Mouse (Mus musculus) MN1 (cell line): ENCODE data around the gene Slc26a1.

Source experiments
- DNase-seq: peaks from one replicate; pipeline ENCODE4 v3.0.0-alpha.2; 2016; ENCODE audit warnings: low spot score

The Slc26a1 gene

DNA sequence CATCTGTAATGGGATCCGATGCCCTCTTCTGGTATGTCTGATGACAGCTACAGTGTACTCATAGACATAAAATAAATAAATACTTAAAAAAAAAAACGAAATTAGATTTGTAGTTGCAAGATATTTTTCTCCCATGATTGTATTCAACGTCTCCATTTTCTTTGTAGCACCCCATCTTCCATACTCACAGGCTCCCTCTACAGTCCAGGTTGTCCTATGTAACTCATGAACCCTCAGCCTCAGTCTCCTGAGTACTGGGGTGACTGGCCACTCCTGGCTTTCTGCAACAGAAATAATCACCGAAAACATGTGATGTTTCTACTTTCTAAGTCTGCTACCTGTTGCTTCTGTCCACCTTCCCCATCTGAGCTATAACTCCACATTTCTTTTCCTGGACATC lies 15.8 kb upstream of the Slc26a1 start:
- no peak for DNase-seq

DNA sequence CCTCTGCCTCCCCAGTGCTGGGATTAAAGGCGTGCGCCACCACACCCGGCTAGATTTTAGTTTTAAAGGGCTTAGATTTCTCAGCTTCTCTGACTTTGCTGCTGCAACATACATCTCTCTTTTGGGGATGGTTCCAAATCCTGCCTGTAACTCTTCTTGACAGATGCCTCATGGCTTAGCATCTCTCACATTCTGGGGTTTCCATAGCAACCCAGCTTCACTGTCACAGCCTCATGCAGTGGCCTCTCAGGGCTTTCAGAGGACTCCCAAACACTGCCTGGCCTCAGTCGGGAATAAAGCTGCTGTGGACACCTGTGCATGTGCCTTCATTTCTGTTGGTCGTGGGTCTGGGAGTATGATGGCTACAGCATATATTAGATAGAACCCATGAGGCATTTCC lies 13.7 kb upstream of the Slc26a1 start:
- no peak for DNase-seq

DNA sequence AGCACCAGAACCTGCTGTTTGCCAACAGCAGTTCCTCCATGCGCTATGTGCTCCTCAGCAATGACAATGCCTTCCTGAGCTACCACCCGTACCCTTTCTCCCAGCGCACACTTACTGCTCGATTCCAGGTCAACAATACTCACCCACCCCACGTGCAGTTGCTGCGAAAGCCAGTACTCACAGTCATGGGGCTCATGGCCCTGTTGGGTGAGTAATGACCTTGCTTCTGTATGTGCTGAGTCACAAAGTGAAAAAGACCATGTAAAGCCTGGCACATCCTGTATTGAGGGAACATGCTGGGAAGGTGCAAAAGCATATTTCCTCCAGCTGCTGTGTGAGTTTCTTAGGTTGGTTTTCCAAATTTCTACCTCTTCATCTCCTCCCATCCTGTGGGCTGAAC lies 5.5 kb upstream of the Slc26a1 start:
- no peak for DNase-seq

DNA sequence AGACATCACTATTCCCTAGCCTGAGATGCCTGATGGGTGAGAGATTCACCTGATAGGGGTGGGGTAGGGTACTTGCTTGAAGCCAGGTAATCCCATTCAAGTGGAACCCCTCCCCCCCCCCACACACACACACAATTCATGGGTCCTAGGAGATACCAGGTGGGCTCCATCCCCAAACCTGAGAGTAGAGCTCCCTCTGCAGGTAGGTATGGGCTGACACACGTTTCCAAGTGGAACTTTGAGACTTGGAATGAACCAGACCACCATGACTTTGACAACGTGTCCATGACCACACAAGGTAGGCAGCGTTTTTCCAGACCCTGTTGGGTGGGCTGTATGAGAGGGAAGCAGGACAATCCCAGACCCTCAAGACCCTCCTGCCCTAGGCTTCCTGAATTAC lies 4.5 kb upstream of the Slc26a1 start:
- DNase-seq = no peak

DNA sequence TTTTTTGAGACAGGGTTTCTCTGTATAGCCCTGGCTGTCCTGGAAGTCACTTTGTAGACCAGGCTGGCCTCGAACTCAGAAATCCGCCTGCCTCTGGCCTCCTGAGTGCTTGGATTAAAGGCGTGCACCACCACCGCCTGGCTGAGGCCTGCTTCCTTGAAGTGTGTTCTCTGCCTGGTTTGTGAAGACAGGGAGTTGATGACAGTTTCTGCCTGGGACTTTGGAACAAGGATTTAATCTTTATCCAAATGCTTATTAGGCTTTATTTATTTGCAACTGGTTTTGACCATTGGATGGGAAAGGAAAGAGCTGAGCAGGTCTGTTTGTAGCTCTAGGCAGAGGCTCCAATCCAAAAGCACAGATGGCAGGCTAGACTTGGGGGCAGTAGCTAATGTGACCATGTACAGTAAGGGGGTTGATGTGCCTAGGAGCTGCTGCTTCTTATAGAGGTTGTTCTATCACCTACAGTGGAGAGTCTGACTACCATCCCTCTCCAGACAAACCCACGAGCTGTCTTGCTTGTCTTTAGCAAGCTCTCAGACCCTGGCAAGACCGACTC lies 3.0 kb upstream of the Slc26a1 start:
- no peak for DNase-seq

DNA sequence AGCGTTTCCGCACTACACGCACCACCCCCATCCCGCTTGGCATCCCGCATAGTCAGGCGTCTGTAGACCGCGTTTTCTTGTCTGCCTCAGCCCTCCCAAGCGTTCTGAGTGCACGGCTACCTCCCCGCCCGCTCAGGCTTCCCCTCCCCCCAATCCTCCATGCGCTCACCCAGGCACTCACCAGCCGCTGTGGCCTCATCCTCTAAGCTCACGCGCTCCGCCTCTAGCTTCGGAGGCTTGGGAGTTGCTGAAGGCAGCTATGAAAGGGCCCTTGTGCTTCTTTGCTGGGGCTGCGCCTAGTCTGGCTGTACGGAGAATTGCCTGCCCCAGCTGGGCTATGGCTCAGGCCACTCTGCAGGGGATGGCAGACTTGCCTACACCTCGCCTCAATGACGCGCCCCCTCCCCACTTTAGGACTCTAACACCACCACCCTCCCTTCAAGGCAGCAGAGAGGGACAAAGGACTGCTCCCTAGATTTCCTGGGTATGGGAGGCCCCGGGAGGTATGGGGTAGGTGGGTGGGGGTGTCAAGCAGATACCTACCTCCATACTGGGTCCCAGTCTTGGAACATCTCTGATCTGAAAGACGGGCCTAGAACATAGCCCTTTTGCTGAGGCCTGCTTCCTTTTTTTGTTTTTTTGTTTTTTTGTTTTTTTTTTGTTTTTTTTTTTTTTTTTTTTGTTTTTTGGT lies 2.4 kb upstream of the Slc26a1 start:
- no peak for DNase-seq

DNA sequence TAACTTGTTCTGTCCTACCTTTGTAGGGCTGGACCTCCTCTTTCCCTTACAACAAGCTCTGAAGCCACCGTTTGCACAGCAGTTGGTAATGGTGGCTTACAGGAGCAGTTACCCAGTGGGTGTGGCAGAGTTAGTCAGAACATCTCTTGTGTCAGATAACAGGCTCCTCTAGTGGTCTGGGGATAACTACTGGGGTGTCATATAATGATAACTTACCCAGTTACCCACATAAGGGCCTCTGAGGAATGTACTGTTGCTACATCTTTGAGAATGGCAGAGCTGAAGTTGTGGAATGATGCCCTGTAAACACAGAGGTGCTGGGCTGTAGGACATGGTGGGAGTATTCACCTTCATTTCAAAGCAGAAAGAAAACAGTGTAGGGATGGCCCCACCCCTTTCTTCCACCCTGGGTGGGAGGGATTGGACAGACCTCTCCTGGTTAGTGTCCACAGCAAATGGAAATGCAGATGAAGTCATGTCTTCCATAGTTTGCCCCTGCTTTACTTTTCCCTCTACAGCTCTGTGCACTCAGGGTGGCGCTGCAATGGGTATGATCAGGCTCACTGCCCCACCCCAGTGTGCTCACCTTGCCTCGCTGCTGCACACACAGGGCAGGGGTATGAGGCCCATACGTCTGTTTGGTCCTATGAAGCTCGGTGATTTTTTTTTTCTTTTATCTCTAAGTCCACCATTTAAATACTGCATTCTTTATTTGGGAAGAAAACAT lies 1.6 kb upstream of the Slc26a1 start:
- DNase-seq = no peak

DNA sequence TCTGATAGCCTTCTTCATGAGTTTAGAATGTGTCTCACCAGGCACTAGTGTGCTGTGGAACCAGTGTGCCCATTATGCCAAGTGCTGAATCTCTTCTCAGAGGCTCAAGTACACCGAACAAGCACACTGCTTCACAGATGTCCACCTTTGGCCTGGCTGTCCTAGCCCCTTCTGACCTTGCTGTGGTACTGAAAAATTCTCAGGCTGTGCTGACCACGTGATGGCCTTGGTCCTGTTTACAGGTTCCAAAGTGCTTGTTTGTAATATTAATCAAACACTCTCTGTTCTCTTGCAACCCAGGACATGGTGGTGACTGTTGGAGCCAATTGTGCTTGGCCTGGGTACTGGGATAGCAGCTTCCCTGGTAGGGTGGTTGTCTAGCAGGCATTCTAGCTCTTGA lies 745 bp downstream of the Slc26a1 start:
- no peak for DNase-seq

DNA sequence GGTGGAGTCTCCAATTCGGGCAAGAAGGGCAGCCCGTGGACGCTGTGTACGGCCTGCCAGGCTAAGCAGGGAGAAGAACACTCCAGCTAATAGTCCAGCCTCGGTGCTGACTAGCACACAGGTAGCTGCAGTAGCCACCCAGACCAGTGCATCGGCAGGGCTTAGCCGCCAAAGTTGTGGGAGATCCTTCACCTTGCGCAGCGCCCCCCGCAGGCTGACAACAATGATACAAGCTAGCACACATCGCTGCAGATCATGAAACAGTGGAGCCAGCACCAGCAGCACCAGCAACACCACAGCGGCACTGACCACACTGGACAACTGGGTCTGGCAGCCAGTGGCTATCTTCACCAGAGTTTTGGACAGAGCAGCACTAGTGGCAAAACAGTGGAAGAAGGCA lies 3.6 kb downstream of the Slc26a1 start:
- no peak for DNase-seq

DNA sequence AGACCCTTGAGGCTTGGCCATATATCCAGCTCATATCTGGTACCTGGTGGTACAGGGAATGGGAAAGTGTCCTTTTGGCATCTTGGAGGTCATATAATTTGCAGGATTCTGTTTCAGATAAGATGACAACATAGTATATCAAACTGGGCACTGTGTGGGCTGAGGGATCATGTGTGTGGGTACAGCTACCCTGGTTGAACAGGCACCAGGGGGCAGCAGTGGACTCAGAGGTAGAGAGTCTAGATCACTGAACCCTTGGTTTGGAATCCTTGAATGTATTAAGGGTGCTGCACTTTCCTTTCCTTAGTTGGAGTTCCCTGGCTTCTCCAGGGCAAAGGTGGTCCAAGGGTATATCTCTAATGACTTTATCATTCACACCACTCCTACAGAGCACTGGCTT lies 4.6 kb downstream of the Slc26a1 start:
- DNase-seq = peak; percentile 52

DNA sequence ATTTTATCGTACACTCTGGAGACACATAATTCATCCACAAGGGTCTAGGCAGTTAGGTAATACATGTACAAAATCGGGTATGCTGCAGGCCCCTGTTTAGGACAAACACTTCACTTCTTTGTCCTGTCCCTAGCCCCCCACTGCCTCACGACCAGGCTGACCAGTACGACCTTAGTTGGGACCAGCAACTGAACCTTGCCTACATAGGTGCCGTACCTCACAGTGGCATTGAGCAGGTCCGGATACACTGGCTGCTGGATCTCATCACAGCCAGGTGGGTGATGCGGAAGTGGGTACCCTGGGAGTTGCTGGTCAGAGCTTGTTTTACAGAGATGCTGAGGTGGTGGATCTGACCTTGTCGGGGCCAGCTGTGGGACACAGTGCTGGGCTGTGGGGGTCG lies 5.4 kb downstream of the Slc26a1 start:
- DNase-seq = no peak

DNA sequence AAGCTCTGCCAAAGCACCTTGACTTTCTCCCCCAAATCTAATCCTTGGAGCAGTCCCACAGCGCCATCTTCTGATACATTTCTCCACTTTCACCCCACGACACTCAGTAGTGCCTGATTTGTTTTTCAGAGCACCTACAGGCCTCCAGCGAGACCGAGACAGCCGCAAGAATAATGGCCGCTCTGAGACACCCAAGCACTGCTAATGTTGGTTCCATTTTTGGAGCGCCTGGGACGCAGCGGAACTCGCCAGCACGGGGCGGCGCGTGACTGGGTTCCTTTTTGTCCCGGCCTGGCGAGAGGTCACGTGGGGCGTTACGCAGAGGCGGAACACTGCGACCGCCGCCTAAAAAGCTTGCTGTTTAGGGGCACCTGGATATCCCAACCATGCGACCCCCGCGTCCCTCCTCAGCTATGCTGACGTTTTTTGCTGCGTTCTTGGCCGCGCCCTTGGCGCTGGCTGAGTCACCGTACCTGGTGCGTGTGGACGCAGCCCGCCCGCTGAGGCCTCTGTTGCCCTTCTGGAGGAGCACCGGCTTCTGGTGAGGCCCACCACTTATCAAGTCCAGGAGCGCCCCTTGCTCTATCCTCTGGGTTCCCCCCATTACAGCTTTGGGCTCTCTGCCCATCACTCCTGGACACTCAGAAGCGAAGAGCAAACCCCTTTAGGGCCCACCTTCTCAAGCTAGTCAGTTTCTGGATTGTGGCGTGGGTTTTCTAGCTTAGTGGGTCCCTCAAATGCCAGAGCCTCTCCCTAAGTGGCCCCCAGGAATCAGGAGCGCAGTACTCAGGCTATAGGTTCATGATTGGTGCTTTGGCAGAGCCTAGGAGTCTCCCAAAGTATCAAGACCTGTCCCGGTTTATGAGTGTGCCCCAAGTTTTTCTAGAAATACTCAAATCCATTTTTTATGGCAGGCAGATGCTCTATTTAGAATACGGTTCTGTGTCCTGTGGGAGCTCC lies 6.1 kb downstream of the Slc26a1 start, which contains the start of gene Dgkq:
Gene Dgkq (minus strand): TSS at position 696 of the 960 bp plus-strand sequence.
- DNase-seq = peak; percentile 83

DNA sequence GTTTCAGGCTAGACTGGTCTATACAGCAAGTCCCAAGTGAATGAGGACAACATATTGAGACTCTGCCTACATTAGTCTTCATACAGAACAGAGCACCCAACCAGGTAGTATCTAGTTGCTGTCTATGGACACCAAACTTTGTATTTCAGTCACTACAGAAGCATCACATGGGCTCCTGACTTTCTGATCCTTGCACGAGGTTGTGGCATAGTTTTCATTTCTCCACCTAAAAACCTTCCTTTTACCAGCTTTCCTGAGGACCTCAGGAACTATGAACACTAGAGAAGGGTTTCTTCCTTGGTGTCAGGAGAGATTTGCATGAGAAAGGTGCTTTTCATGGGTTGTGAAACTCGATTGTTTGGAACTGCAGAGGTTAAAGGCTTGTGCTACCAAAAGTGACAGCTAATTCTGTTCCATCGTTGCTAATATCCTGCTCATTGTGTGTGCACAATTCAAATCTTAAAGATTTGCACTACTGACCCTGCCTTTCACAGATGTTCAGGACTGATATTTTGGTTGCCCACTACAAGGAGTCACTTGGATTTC lies 6.9 kb downstream of the Slc26a1 start:
- no peak for DNase-seq

DNA sequence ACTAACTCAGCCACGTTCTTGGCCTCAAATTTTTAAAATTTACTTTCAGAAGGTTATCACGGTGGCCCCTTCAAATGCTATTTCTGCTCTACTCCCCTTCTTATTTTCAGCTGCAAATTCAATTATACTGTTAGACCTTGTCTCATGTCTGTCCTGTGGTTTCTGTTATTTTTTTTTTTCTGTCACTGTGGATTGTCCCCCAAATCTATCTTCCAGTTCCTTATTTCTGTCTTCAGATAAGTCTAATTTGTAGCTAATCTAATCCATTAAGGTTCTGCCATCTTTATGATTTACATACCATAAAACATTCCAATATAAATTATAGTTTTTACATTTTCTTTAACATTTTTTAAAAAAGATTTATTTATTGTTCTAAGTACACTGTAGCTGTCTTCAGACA lies 8.0 kb downstream of the Slc26a1 start:
- DNase-seq = no peak

DNA sequence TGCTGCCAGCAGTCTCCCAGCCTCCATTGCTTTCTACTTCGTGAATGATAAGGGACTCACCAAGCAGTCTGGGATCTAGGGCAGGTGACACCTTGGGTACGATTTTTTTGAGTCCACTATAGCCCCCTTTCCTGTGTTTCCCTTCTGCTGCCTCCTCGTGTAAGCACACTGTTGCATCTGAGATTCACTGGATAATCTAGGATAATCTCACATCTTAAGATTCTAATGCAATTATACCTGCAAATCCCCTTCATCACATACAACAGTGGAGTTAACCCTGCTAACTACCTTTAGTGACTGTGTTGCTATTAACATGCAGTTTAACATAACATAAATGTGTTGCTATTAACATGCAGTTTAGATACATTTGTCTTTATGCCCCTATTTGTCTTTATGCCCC lies 10.3 kb downstream of the Slc26a1 start:
- no peak for DNase-seq

DNA sequence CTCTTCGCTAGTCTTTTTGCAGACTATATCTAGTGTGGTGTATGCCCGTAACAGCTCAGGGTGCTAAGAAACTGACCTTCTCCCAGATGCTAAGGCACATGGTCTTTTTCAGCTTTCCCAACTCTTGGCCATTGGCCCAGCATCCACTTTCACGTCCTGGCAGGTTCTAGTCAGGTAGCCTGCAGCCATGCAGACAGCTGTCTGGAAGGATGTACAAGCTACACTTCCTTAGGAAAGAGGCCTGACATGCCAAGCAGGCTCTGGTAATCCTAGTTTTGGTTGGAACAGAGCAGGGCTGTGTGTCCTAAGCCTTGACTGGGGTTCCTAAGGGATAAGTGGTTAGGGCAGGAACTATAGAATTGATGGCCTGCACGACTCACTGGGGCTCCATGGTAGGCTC lies 12.6 kb downstream of the Slc26a1 start:
- no peak for DNase-seq

DNA sequence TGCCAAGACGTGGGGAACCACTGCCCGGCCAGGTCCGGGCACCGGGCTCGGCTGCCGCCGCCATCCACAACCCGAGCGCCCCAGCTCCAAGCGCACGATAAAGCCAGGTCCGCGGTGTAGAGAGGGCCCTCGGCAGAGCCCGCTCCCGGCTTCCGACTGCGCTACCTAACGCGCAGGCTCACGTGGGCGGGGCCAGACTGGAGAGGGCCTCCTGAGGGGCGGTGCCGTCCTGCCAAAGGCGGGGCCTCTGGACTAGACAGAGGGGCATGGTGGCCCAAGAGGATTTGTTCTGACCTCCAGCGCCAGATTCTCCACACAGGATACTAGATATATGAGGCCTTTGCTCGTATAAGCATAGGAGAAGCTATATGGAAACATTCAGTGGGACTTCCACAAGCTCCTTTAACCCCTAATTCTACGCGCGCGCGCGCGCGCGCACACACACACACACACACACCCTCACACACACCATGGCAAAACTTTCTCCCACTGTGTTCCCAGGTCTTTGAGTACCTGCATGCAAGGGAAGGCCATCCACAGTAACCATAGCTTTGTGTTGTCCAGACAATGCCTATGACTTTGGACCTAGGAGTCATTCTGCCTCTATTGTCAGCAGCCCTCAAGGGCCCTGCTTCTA lies 14.6 kb downstream of the Slc26a1 start:
- peak; percentile 80 for DNase-seq

DNA sequence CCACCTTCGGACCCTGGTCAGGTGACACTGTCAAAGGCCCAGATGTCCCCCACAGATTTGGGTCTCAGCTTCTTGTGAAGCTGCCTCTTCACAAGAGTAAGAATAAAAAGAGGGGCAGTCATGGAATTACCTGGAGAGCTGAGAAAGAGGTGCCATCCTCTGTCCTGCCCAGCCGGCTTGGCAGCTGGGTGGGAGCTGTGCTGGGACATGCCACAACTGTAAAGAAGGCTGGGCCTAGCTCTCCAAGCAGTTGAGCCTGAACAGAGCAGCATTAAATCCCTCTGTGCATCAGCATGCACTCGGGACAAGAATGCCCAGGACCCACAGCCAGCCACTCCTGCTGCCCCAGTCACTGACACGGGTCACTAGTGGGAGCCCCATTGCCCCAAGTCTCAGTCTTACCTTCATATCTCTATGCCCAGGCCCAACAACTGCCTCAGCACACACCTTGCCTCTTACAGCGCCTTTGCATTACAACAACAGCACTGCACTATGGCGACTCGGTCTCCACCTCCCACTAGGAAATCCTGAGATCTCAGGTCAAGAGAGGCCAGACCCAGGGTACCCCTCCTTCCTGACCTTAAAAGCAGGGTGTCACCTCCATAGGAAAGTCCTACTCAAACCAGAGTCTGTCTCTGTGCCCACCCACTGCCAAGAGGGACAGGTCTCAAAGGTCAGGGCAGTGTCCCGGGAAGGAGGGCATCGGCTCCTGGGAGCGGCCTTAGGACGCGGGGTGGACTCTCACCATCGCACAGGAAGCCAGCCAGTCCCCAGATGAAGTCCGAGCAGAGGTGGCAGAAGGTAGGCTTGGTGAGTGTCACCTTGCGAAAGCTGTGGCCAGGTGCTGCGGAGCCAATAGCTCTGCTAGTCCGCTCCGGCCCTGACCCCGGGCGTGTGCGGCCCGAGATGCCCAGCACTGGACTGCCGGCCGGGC lies 15.4 kb downstream of the Slc26a1 start, which contains the start of gene Idua:
Gene Idua (plus strand): TSS at position 634 of the 934 bp plus-strand sequence.
- DNase-seq = no peak

DNA sequence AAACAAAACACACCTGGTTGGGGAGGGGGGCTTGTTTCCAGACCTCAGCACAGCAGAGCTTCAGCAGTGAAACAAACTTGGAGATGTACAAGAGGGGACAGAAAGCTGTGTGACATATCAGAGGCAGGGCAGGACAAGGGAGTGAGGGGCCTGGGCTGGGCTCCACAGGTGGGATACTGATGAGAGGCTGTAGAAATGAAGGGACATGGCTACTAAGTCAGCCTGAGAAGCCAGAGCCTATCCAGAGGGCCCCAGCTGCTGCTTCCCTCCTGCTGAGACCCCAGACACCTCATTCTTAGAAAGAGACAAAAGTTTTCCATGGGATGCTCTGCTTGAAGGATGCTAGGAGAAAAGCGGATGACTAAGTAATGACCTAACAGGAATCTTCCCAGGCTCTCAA lies 16.8 kb downstream of the Slc26a1 start:
- DNase-seq = no peak

DNA sequence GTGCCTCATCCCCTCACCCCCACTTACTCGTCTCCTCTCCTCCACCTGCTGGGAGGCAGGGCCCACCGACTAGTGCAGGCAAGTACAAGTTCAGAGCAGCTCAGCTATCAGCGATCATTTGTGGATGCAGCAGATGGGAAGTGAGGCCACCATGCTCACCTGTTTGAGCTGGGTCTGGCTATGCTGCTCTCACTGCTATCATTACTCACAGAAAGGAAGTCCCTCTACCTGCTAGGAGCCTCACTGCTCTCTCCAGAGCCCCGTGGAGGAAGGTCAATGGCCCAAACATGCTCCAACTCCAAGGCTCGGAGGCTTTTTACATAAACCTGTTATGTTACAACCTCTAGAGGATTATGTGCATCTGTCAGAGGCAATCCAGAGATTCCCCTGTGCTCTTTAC lies 18.0 kb downstream of the Slc26a1 start:
- DNase-seq = no peak
